Mouse (Mus musculus) liver, embryonic 13.5 days (tissue): ENCODE data around the gene Tab1. TPM values are rescaled to one million over a fixed set of nuclear protein-coding genes. Genes with fewer than 3 reads are reported as not detected.

ENCODE experiments used
- ATAC-seq: fragments of 200-750 bp; cut with Nextera tagmentation; 2 replicates; pipeline ENCODE4 v1.8.0; 2017; ENCODE audit warnings: low read depth, mild to moderate bottlenecking, moderate number of reproducible peaks, moderate library complexity
- DNase-seq: peaks from one replicate; pipeline ENCODE4 v3.0.0; 2022
- H3K27ac ChIP-seq: fragments of 300-500 bp; sonication (generic); 2 replicates; pipeline ENCODE4 v1.5.1; 2015; ENCODE audit warnings: moderate library complexity, mild to moderate bottlenecking, inconsistent platforms
- H3K27me3 ChIP-seq: fragments of 300-500 bp; sonication (generic); 2 replicates; pipeline ENCODE4 v1.6.1; 2015; ENCODE audit warnings: mild to moderate bottlenecking, inconsistent platforms
- H3K36me3 ChIP-seq: fragments of 300-500 bp; sonication (generic); 2 replicates; pipeline ENCODE4 v1.6.1; 2015; ENCODE audit warnings: mild to moderate bottlenecking, inconsistent platforms
- H3K4me1 ChIP-seq: fragments of 300-500 bp; sonication (generic); replicated peaks from 2 replicates; pipeline ENCODE4 v1.6.1; 2015; ENCODE audit warnings: inconsistent platforms
- H3K4me2 ChIP-seq: fragments of 300-500 bp; sonication (generic); 2 replicates; pipeline ENCODE4 v1.6.1; 2015; ENCODE audit warnings: inconsistent platforms, mild to moderate bottlenecking, moderate library complexity
- H3K4me3 ChIP-seq: fragments of 300-500 bp; sonication (generic); replicated peaks from 2 replicates; pipeline ENCODE4 v1.5.1; 2015; ENCODE audit warnings: mild to moderate bottlenecking, inconsistent platforms
- H3K9ac ChIP-seq: fragments of 300-500 bp; sonication (generic); 2 replicates; pipeline ENCODE4 v1.6.1; 2015; ENCODE audit warnings: mild to moderate bottlenecking, inconsistent platforms
- H3K9me3 ChIP-seq: fragments of 300-500 bp; sonication (generic); replicated peaks from 2 replicates; pipeline ENCODE4 v1.6.1; 2016; ENCODE audit warnings: inconsistent platforms
- WGBS: fragments of 180-500 bp; shearing (Covaris S2); methylation state at CpG from one replicate; pipeline ENCODE4 v1.1.7; 2015; ENCODE audit not compliant: insufficient replicate concordance; 5-methylcytosine and 5-hydroxymethylcytosine counted together
- polyA plus RNA-seq: library from polyadenylated mRNA; unstranded; fragments of >200 nt; fragmentation: Nextera tagmentation; extraction: Ambion mirVana; gene quantifications from 2 replicates; pipeline ENCODE4 v1.2.1, GENCODE M21; 2015

Gene Tab1
- polyA plus RNA-seq, 1 experiment from 2014 or later: 12.5 TPM

GRCm38 (mm10) chr15:80136645-80137044 is 3.7 kb downstream of the Tab1 start:
- H3K9me3 ChIP-seq: no peaks in the 10 kb centered on the region
- H3K4me3 ChIP-seq: no peak overlapping the region
- no peak overlapping the region for H3K9ac ChIP-seq
- WGBS: 73% methylated on average over 3 of the region's 3 CpGs
- no peak for DNase-seq
- peak overlapping the region; percentile 60; the same call in 1 of the 2 replicates for H3K27ac ChIP-seq
- H3K36me3 ChIP-seq: peaks cover 53% of the 10 kb centered on the region
- peaks cover 75% of the 10 kb centered on the region for H3K4me1 ChIP-seq
- ATAC-seq: no peak
- H3K27me3 ChIP-seq: no peaks in the 10 kb centered on the region
- H3K4me2 ChIP-seq: peak overlapping the region; percentile 20; the same call in 1 of the 2 replicates

DNA sequence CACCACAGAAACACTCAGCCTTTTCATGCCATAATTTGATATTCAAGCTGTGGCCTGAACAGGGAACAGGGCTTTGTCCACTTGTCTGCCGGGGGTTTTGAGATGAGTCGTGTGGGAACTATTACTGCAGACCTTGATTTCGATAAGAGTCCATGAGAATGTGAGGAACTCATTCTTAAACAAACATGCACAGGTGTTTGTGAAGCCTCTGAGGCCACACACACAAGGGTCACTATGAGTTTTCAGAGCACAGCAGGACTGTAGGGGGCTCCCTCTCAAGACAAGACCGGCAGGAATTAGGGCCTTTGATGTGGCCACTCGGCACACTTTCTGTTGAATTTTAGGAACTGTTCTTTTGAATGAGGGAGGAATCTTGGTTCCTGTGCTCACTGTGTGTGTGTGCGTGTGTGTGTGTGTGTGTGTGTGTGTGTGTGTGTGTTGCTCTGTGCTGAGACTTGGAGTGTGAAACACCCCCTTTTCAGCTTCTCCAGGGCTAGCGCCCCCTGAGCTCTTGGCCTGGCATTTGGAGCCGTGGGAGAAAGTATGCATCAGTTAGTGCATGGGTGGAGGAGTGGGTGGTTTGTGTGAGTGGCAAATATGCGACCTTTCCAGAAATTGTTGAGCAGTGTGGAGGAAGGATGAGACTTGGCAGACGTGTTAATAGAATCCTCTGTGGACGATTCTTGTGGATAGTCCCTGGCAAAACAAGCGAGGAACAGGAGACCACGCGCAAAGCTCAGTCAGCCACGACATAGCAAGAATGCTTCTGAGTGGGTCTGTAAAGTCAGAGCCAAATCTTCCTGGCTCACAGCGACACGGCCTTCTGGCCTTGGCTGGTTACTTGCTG is 5.2 kb downstream of the Tab1 start:
- H3K36me3 ChIP-seq: peaks cover 62% of the 10 kb centered on the region
- H3K9me3 ChIP-seq: 0 out of 2 replicates have a peak, but pooled peaks cover 5% of the 10 kb centered on the region
- no peak overlapping the region for H3K4me2 ChIP-seq
- ATAC-seq (no peak), DNase-seq (no peak)
- 80% methylated on average over 17 of the region's 17 CpGs for WGBS
- peak overlapping the region; percentile 30; the same call in 1 of the 2 replicates for H3K9ac ChIP-seq
- peak overlapping the region; percentile 36 for H3K27ac ChIP-seq
- H3K4me1 ChIP-seq: peaks cover 63% of the 10 kb centered on the region
- no peak overlapping the region for H3K4me3 ChIP-seq
- H3K27me3 ChIP-seq: no peaks in the 10 kb centered on the region

DNA sequence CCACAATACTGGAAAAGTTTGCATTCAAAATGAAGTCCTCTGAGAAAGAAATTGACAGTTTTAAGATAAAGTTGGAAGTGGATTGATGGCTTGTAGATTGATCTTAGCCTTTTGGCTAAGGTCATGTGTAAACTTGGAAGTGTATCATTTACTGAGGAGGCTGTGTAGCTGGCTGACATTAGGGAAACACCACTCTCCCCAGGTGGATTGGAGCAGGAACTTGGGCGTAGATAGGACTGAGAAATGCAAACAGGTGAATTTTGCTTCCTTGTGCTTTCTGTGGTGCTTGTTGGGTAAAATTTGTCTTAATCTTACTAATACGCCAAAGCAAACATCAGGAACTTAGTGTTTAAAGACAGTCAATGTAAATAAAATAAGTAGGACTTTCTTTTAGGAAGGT is 7.4 kb downstream of the Tab1 start:
- Histone ChIP-seq H3K4me2 (no peak overlapping the region), H3K27ac (no peak overlapping the region), H3K9me3 (0 out of 2 replicates have a peak, but pooled peaks cover 5% of the 10 kb centered on the region), H3K36me3 (peaks cover 82% of the 10 kb centered on the region), H3K9ac (no peak overlapping the region), H3K4me3 (no peak overlapping the region), H3K4me1 (peaks cover 49% of the 10 kb centered on the region), H3K27me3 (no peaks in the 10 kb centered on the region)
- WGBS: 85% methylated on average over 2 of the region's 2 CpGs
- ATAC-seq (no peak), DNase-seq (no peak)

- H3K27ac ChIP-seq: no peak overlapping the region
- DNase-seq (no peak), ATAC-seq (no peak)
- H3K9ac ChIP-seq: no peak overlapping the region
- 0 out of 2 replicates have a peak, but pooled peaks cover 5% of the 10 kb centered on the region for H3K9me3 ChIP-seq
- peaks cover 86% of the 10 kb centered on the region for H3K36me3 ChIP-seq
- H3K4me1 ChIP-seq: peaks cover 49% of the 10 kb centered on the region
- no peaks in the 10 kb centered on the region for H3K27me3 ChIP-seq
- H3K4me3 ChIP-seq: no peak overlapping the region
- WGBS: 84% methylated on average over 3 of the region's 3 CpGs
- H3K4me2 ChIP-seq: no peak overlapping the region
Measured at GRCm38 (mm10) chr15:80140878-80141277, 8.0 kb downstream of the Tab1 start.

- H3K4me1 ChIP-seq: peaks cover 49% of the 10 kb centered on the region
- 0 out of 2 replicates have a peak, but pooled peaks cover 5% of the 10 kb centered on the region for H3K9me3 ChIP-seq
- no peaks in the 10 kb centered on the region for H3K27me3 ChIP-seq
- ATAC-seq: no peak
- DNase-seq: no peak
- H3K36me3 ChIP-seq: peaks cover 74% of the 10 kb centered on the region
- no peak overlapping the region for H3K27ac ChIP-seq
- H3K9ac ChIP-seq: no peak overlapping the region
- no peak overlapping the region for H3K4me3 ChIP-seq
- 90% methylated on average over 3 of the region's 3 CpGs for WGBS
- no peak overlapping the region for H3K4me2 ChIP-seq
Measured at GRCm38 (mm10) chr15:80142130-80142529, 9.2 kb downstream of the Tab1 start.

- Histone ChIP-seq H3K4me3 (no peak overlapping the region), H3K27ac (no peak overlapping the region), H3K4me2 (no peak overlapping the region), H3K4me1 (peaks cover 39% of the 10 kb centered on the region), H3K9me3 (0 out of 2 replicates have a peak, but pooled peaks cover 5% of the 10 kb centered on the region), H3K36me3 (peaks cover 67% of the 10 kb centered on the region), H3K27me3 (no peaks in the 10 kb centered on the region), H3K9ac (no peak overlapping the region)
- DNase-seq (no peak), ATAC-seq (no peak)
- 80% methylated on average over 6 of the region's 6 CpGs for WGBS
Measured at GRCm38 (mm10) chr15:80143760-80144159, 10.8 kb downstream of the Tab1 start.

GRCm38 (mm10) chr15:80145397-80145796 is 12.5 kb downstream of the Tab1 start:
- H3K27ac ChIP-seq: no peak overlapping the region
- no peak overlapping the region for H3K4me3 ChIP-seq
- H3K4me2 ChIP-seq: no peak overlapping the region
- H3K4me1 ChIP-seq: peaks cover 26% of the 10 kb centered on the region
- H3K9me3 ChIP-seq: 0 out of 2 replicates have a peak, but pooled peaks cover 5% of the 10 kb centered on the region
- DNase-seq (no peak), ATAC-seq (no peak)
- WGBS: 95% methylated on average over 5 of the region's 5 CpGs
- peaks cover 70% of the 10 kb centered on the region for H3K36me3 ChIP-seq
- H3K9ac ChIP-seq: no peak overlapping the region
- no peaks in the 10 kb centered on the region for H3K27me3 ChIP-seq

DNA sequence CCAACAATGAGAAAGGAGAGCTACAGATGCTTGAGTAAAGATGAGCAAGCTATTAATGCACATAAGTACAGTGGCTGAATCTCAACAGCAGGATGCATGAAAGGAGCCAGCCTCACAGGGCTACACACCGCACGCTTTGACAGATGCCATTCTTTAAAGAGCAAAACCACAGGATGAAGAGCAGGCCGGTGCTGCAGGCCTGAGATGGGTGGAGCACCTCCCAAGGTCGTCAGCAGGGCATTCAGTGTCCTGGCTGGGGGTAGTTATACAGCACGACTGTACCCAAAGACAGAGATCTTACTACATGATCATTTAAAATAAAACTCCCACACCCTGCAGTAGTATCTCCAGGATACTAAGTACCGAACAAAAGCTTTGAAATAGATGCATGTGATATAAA is 13.2 kb downstream of the Tab1 start:
- H3K27me3 ChIP-seq: no peaks in the 10 kb centered on the region
- no peak overlapping the region for H3K4me2 ChIP-seq
- DNase-seq (no peak), ATAC-seq (peak; percentile 39; the same call in 1 of the 2 replicates)
- peaks cover 26% of the 10 kb centered on the region for H3K4me1 ChIP-seq
- H3K36me3 ChIP-seq: peaks cover 70% of the 10 kb centered on the region
- no peak overlapping the region for H3K4me3 ChIP-seq
- no peak overlapping the region for H3K9ac ChIP-seq
- H3K27ac ChIP-seq: no peak overlapping the region
- 0 out of 2 replicates have a peak, but pooled peaks cover 5% of the 10 kb centered on the region for H3K9me3 ChIP-seq
- 37% methylated on average over 6 of the region's 6 CpGs for WGBS

GRCm38 (mm10) chr15:80147090-80147489 is 14.2 kb downstream of the Tab1 start:
- ATAC-seq (peak; percentile 45; the same call in 1 of the 2 replicates), DNase-seq (no peak)
- Histone ChIP-seq H3K27ac (no peak overlapping the region), H3K36me3 (peaks cover 68% of the 10 kb centered on the region), H3K9me3 (0 out of 2 replicates have a peak, but pooled peaks cover 2% of the 10 kb centered on the region), H3K27me3 (no peaks in the 10 kb centered on the region), H3K4me2 (no peak overlapping the region), H3K4me1 (peaks cover 26% of the 10 kb centered on the region), H3K4me3 (no peak overlapping the region), H3K9ac (no peak overlapping the region)
- WGBS: 59% methylated on average over 14 of the region's 14 CpGs

- peaks cover 26% of the 10 kb centered on the region for H3K4me1 ChIP-seq
- H3K9me3 ChIP-seq: no peaks in the 10 kb centered on the region
- 77% methylated on average over 5 of the region's 5 CpGs for WGBS
- H3K4me3 ChIP-seq: no peak overlapping the region
- no peak for DNase-seq
- no peak for ATAC-seq
- no peaks in the 10 kb centered on the region for H3K27me3 ChIP-seq
- no peak overlapping the region for H3K4me2 ChIP-seq
- no peak overlapping the region for H3K9ac ChIP-seq
- peaks cover 69% of the 10 kb centered on the region for H3K36me3 ChIP-seq
- no peak overlapping the region for H3K27ac ChIP-seq
Measured at GRCm38 (mm10) chr15:80147511-80147910, 14.6 kb downstream of the Tab1 start.

DNA sequence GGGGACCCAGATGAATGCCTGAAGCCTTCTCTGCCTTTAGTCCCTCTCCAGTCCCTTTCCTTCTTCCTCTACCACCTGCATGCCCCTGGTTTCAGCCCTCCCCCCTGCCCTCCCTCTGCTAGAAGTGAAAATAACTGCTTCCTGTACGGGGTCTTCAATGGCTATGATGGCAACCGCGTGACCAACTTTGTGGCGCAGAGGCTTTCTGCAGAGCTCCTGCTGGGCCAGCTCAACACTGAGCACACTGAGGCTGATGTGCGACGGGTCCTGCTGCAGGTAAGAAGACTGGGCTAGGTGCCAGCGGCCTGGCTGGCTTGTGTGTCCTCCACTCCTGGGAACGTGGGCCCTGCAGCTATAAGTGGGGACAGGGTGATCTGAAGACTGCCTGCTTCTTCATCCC is 15.6 kb downstream of the Tab1 start:
- Histone ChIP-seq H3K9ac (no peak overlapping the region), H3K4me1 (peaks cover 26% of the 10 kb centered on the region), H3K4me2 (no peak overlapping the region), H3K9me3 (no peaks in the 10 kb centered on the region), H3K36me3 (peaks cover 74% of the 10 kb centered on the region), H3K27ac (no peak overlapping the region), H3K27me3 (no peaks in the 10 kb centered on the region), H3K4me3 (no peak overlapping the region)
- ATAC-seq (no peak), DNase-seq (no peak)
- WGBS: 78% methylated on average over 8 of the region's 8 CpGs
